Mouse (Mus musculus) C3H10T1/2 (cell line): Measurements from ENCODE around the gene Nudt13. TPM values are rescaled to one million over a fixed set of nuclear protein-coding genes. Genes with fewer than 3 reads are reported as not detected.

Source experiments
- polyA plus RNA-seq, 2 experiments: library from polyadenylated mRNA; unstranded; fragments of >200 nt; fragmentation: generic; extraction: Trizol; gene quantifications; one replicate each; pipeline ENCODE4 v1.2.1; 2012; ENCODE audit warnings: missing spikeins in 2 of 2

Nudt13 gene
- 10 to 100 TPM in 1 of 2 experiments, 1 to 10 TPM in 1; 2.7 to 17.1 TPM for polyA plus RNA-seq

DNA sequence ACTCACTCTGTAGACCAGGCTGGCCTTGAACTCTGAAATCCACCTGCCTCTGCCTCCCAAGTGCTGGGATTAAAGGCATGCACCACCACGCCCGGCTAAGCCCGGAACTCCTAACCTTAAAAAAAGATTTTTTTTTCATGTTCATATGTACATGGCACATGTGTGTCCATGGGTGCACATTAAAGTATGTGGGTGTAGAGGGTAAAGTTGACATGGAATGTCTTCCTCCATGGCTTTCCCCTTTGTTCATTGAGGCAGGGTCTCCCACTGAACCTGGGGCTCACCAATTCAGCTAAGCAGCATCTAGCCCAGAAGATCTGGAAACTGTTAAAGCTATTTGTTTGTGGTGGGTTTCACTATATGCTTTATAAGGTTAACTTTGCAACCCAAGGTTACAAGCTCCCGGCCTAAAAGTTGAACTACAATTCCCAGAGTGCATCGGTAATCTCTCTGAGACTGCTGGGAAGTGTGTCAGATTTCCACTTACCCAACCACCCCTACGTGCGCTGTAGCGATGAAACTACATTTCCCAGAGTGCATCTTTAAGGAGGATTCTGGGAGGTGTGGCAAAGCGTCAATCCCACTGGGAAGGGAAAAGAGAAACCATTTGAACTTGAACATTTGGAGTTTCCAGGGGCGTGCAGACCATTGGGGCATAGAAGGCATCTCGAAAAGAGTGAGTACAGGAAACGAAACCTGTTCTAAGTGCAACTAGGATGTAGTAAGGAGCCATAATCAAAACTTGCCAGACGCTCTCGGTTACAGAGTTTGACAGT is at the start of gene Nudt13:
Nudt13 (plus strand) TSS at position 581 of the 776 bp plus-strand sequence.

DNA sequence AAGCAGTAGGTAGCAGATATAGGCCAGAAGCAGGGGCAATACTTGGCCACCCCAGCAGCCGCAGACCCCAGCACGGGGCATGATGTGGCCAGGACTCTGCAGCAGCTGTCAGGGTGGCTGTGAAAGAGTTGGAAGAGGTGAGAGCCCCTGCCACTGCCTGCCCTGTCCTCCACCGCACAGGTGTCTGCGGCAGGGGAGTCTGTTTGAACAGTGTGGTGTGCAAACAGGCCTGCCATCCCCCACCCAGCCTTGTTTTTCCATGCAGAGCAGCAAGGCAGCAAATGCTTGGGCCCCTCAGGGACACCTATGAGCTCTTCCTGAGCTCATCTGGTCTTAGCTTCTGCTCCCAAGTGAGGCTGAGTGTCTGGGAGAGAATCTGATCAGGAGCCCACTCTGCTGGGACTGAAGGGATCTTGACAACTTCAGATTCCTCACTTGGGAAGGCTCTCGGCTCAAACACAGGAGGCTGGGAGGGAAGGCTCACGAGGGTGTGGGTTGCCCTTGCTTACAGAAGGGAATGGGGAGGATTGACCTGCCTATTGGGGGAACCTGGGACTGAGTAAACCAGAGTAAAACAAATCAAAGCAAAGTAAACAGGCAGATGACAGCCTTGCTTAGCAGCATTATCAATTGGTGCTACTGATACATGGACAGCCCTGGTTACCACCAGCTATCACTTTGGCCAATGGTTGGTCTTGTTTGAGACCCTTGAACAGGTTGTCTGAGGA is 25.3 kb upstream of the Nudt13 start, which contains the start of gene Kcnk16:
Kcnk16 (minus strand) TSS at position 118 of the 728 bp plus-strand sequence.

DNA sequence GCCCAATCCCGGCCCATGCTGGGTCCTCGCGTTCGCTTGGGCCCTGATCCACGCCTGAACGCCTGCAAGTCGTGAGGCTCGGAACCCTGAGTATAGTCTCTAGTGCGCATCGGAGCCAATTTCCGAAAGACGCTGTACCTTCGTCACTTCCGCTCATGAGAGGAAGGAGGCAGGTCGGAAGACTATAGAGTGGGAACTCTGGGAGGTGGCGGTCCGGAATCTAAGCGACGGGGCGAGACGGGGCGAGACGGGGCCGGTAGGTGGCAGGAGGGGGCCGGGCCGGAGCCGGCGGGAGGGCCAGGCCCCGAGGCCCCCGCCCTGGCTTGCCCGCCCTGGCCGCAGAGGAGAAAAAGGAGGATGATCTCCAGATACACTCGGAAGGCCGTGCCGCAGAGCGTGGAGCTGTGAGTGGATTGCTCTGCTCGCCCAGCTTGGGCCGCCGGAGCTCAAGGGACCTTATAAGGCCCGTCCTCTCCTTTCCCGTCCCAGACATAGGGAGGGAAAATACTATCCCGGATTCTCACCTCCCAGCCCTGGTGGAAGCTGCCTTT is 53.6 kb downstream of the Nudt13 start, which contains the start of the genes Ecd and Fam149b:
Ecd (minus strand) TSS at position 131 of the 551 bp plus-strand sequence.
Fam149b (plus strand) TSS at position 172 of the 551 bp plus-strand sequence.

Other genes starting within 250 kb of the Nudt13 start
- gene Saysd1, start 156.2 kb upstream of the Nudt13 start, polyA plus RNA-seq: 1 to 10 TPM; 3.0 to 3.4 TPM
- gene Kcnk5, start 112.9 kb upstream of the Nudt13 start, polyA plus RNA-seq: not detected
- gene Kcnk16, start 25.5 kb upstream of the Nudt13 start, polyA plus RNA-seq: not detected
- 10 to 100 TPM; 12.5 to 22.5 TPM for gene Ecd, start 53.4 kb downstream of the Nudt13 start, polyA plus RNA-seq
- 10 to 100 TPM in 1 of 2 experiments, 1 to 10 TPM in 1; 4.2 to 25.5 TPM for gene Fam149b, start 53.5 kb downstream of the Nudt13 start, polyA plus RNA-seq
- gene Dnajc9, start 94.2 kb downstream of the Nudt13 start, polyA plus RNA-seq: 10 to 100 TPM; 23.4 to 44.0 TPM
- 100 to 1,000 TPM; 103 to 144 TPM for gene Mrps16, start 98.9 kb downstream of the Nudt13 start, polyA plus RNA-seq
- under 1 TPM in 1 of 2 experiments, not detected in 1; 0.05 TPM for gene Cfap70, start 157.5 kb downstream of the Nudt13 start, polyA plus RNA-seq
- 10 to 100 TPM; 17.3 to 62.4 TPM for gene Anxa7, start 185.4 kb downstream of the Nudt13 start, polyA plus RNA-seq
- under 1 TPM in 1 of 2 experiments, not detected in 1; 0.26 TPM for gene Mss51, start 202.2 kb downstream of the Nudt13 start, polyA plus RNA-seq